Mouse (Mus musculus) hindbrain, postnatal 0 days (tissue): ENCODE measurements around the gene Vwa3b. TPM values are rescaled to one million over a fixed set of nuclear protein-coding genes. Genes with fewer than 3 reads are reported as not detected.

Source experiments
- ATAC-seq: fragments of 200-750 bp; cut with Nextera tagmentation; 2 replicates; pipeline ENCODE4 v1.8.0; 2017; ENCODE audit warnings: mild to moderate bottlenecking, moderate TSS enrichment, moderate library complexity
- DNase-seq: peaks from one replicate; pipeline ENCODE4 v3.0.0-alpha.2; 2015; ENCODE audit warnings: low spot score
- H3K27ac ChIP-seq: fragments of 300-500 bp; sonication (generic); 2 replicates; pipeline ENCODE4 v1.5.1; 2014; ENCODE audit warnings: mild to moderate bottlenecking
- H3K27me3 ChIP-seq: fragments of 300-500 bp; sonication (generic); 2 replicates; pipeline ENCODE4 v1.6.1; 2014; ENCODE audit warnings: low read length, mixed read lengths; ENCODE audit not compliant: insufficient read depth
- H3K36me3 ChIP-seq: fragments of 300-500 bp; sonication (generic); 2 replicates; pipeline ENCODE4 v1.6.1; 2014; ENCODE audit warnings: low read length, mixed read lengths; ENCODE audit not compliant: insufficient read depth
- H3K4me1 ChIP-seq: fragments of 300-500 bp; sonication (generic); 2 replicates; pipeline ENCODE4 v1.6.1; 2014; ENCODE audit warnings: antibody characterized with exemption, low read length, mixed read lengths; ENCODE audit not compliant: insufficient read depth
- H3K4me2 ChIP-seq: fragments of 300-500 bp; sonication (generic); 2 replicates; pipeline ENCODE4 v1.6.1; 2014; ENCODE audit warnings: low read depth, mild to moderate bottlenecking, low read length, moderate library complexity, mixed read lengths
- H3K4me3 ChIP-seq: fragments of 300-500 bp; sonication (generic); 2 replicates; pipeline ENCODE4 v1.5.1; 2014; ENCODE audit warnings: low read length
- H3K9ac ChIP-seq: fragments of 300-500 bp; sonication (generic); replicated peaks from 2 replicates; pipeline ENCODE4 v1.6.1; 2014; ENCODE audit warnings: mild to moderate bottlenecking, low read length, moderate library complexity, mixed read lengths
- H3K9me3 ChIP-seq: fragments of 300-500 bp; sonication (generic); 2 replicates; pipeline ENCODE4 v1.6.1; 2016; ENCODE audit warnings: low read length, mixed read lengths
- CTCF ChIP-seq: IDR thresholded peaks from 2 replicates; pipeline ENCODE4 v1.5.1; 2016; ENCODE audit warnings: antibody characterized with exemption, control low read depth, low read depth
- WGBS: fragments of 180-500 bp; shearing (Covaris S2); extraction: QIAGEN DNeasy Blood & Tissue Kit; methylation state at CpG from one replicate; pipeline ENCODE4 v1.1.7; 2014; 5-methylcytosine and 5-hydroxymethylcytosine counted together
- polyA plus RNA-seq: library from polyadenylated mRNA; unstranded; fragments of >200 nt; fragmentation: Nextera tagmentation; extraction: Ambion mirVana; gene quantifications from 2 replicates; pipeline ENCODE4 v1.2.1, GENCODE M21; 2015
- total RNA-seq: library from RNA; depleted of rRNA; stranded (reverse); fragments of >200 nt; gene quantifications from 2 replicates; pipeline ENCODE4 v1.2.3, GENCODE M21; 2014

Gene Vwa3b
- total and polyA plus RNA-seq, 2 experiments from 2014 or later = 1.5 to 2.9 TPM

DNA sequence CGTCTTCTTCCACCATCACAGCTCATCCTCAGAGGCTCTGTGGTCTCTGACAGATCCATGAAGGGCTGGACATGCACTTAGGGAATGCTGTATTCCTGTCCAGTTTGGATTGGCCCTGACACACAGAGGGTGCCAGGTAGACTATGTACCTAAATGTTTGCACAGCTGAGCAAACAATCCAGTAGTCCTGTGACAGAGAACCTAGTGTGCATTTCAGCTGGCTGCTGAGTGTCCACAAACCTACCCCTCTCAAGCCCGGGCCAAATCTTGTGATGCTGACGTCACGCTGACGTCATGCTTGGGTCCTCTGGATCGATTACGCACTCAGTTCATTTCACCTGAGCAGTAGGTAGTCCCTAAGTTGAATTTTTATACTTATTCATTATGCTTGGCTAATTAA, 14.7 kb downstream of the Vwa3b start:
- no peak for DNase-seq

DNA sequence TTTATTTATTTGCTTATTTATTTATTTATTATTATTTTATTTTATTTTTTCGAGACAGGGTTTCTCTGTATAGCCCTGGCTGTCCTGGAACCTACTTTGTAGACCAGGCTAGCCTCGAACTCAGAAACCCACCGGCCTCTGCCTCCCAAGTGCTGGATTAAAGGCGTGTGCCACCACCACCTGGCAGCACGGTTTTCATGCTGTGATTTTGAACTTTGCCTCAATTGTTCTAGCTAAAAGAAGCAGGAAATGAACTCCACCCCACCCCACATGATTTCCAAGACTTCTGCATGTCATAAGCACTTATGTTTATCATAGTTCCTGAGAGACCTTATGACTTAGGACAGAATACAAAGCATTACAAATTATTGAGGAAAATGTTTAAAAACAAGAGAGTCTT, 15.5 kb downstream of the Vwa3b start:
- Histone ChIP-seq H3K27ac (no peak overlapping the region), H3K36me3 (no peaks in the 10 kb centered on the region), H3K4me2 (no peak overlapping the region), H3K9ac (no peak overlapping the region), H3K4me3 (no peak overlapping the region), H3K9me3 (no peaks in the 10 kb centered on the region), H3K4me1 (no peaks in the 10 kb centered on the region), H3K27me3 (no peaks in the 10 kb centered on the region)
- ATAC-seq (no peak), DNase-seq (no peak)
- WGBS = 82% methylated on average over 5 of the region's 5 CpGs
- no peak for TF ChIP-seq CTCF

More for the DNA sequence above, 14.7 kb downstream of the Vwa3b start:
- Histone ChIP-seq H3K4me1 (no peaks in the 10 kb centered on the region), H3K27me3 (no peaks in the 10 kb centered on the region), H3K9ac (no peak overlapping the region), H3K4me3 (no peak overlapping the region), H3K27ac (no peak overlapping the region), H3K36me3 (no peaks in the 10 kb centered on the region), H3K4me2 (no peak overlapping the region), H3K9me3 (no peaks in the 10 kb centered on the region)
- WGBS = 92% methylated on average over 7 of the region's 7 CpGs
- no peak for TF ChIP-seq CTCF
- ATAC-seq = no peak

DNA sequence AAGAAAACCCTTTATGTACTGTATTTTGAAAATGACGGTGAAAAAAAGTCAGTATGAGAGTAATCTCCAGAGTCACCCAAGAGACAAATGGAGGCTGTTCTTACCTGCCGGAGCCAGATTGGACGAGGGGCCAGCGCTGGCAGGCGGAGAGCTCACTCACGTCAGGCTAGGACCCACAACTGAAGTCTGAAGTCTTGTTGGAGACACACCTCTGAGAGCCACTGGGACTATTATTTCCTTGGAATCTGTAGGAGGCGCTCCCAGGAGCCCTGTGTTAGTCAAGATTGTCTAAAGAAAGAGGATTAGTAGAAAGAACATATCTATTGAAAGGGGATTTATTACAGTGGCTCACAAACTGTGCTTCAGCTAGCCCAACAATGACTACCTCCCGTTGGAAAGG, 16.4 kb downstream of the Vwa3b start:
- H3K27ac ChIP-seq = no peak overlapping the region
- ATAC-seq = no peak
- TF ChIP-seq CTCF = no peak
- H3K4me2 ChIP-seq = no peak overlapping the region
- H3K9me3 ChIP-seq = no peaks in the 10 kb centered on the region
- no peaks in the 10 kb centered on the region for H3K4me1 ChIP-seq
- H3K4me3 ChIP-seq = no peak overlapping the region
- 88% methylated on average over 8 of the region's 8 CpGs for WGBS
- DNase-seq = no peak
- H3K27me3 ChIP-seq = no peaks in the 10 kb centered on the region
- H3K36me3 ChIP-seq = no peaks in the 10 kb centered on the region
- no peak overlapping the region for H3K9ac ChIP-seq

DNA sequence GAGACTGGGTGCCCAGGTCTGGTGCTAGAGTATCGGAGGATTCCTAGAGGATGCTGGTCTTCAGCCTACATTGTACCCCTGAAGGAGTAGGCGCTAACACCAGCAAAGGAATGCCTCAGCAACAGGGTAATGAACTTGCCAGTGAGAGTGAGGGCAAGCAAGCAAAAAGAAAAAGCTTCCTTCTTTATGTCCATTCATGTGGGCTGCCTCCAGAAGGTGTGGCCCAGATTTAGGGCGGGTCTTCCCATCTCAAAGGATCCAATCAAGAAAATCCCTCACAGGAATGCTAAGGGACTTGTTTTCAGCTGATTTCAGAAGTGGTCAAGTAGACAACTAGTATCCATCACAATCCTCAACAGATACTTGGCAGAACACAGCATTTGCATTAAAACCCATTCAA, 16.8 kb downstream of the Vwa3b start:
- no peak for TF ChIP-seq CTCF
- H3K27ac ChIP-seq = no peak overlapping the region
- whole genome bisulfite sequencing = 93% methylated on average over 3 of the region's 3 CpGs
- no peaks in the 10 kb centered on the region for H3K36me3 ChIP-seq
- no peak overlapping the region for H3K4me3 ChIP-seq
- H3K9ac ChIP-seq = no peak overlapping the region
- DNase-seq (no peak), ATAC-seq (no peak)
- no peaks in the 10 kb centered on the region for H3K4me1 ChIP-seq
- H3K27me3 ChIP-seq = no peaks in the 10 kb centered on the region
- H3K9me3 ChIP-seq = no peaks in the 10 kb centered on the region
- no peak overlapping the region for H3K4me2 ChIP-seq

DNA sequence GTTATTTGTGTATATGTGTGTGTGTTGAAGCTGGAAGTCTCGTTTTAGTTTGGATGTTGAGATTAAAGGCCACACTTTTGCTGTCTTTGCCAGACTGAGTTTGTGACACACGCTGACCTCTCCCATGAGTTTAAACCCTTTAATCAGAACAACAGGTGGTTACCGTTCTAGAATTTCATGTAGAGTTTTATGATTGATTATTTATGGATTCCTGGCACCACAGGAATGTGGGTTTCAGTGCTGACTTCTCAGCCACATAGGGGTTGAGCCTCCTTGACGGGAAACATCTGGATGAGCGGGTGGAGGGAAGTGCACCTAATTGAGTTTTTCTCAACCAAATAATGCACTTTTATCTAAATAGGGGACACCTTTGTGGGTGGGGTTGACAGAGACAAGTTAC, 19.1 kb downstream of the Vwa3b start:
- no peak overlapping the region for H3K4me2 ChIP-seq
- H3K27me3 ChIP-seq = no peaks in the 10 kb centered on the region
- no peaks in the 10 kb centered on the region for H3K36me3 ChIP-seq
- H3K27ac ChIP-seq = no peak overlapping the region
- no peak for ATAC-seq
- H3K4me3 ChIP-seq = no peak overlapping the region
- H3K9me3 ChIP-seq = no peaks in the 10 kb centered on the region
- DNase-seq = no peak
- H3K4me1 ChIP-seq = no peaks in the 10 kb centered on the region
- WGBS = 74% methylated on average over 5 of the region's 5 CpGs
- TF ChIP-seq CTCF = no peak
- H3K9ac ChIP-seq = no peak overlapping the region

DNA sequence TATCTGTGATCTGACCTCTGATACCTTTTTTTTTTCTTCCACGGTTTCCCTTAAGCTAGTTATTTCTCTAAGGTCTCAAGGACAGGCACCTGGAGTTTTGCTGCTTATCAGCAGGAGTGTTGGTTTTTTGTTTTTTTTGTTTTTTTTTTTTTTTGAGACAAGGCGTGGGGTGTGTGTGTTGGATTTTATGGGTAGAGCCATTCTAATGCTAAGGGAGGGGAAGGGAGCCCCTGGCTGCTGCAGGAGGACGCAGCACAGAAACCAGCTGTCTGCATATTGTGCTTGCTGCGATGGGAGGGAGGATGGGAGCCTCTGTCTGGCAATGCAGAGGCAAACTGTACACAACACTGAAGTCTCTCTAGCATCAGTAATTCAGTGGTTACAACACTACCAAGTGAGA, 22.8 kb downstream of the Vwa3b start:
- Histone ChIP-seq H3K9ac (no peak overlapping the region), H3K4me2 (no peak overlapping the region), H3K9me3 (0 out of 2 replicates have a peak, but pooled peaks cover 5% of the 10 kb centered on the region), H3K27ac (no peak overlapping the region), H3K4me1 (no peaks in the 10 kb centered on the region), H3K36me3 (no peaks in the 10 kb centered on the region), H3K27me3 (no peaks in the 10 kb centered on the region), H3K4me3 (no peak overlapping the region)
- TF ChIP-seq CTCF = no peak
- WGBS = 56% methylated on average over 4 of the region's 4 CpGs
- no peak for DNase-seq
- no peak for ATAC-seq

DNA sequence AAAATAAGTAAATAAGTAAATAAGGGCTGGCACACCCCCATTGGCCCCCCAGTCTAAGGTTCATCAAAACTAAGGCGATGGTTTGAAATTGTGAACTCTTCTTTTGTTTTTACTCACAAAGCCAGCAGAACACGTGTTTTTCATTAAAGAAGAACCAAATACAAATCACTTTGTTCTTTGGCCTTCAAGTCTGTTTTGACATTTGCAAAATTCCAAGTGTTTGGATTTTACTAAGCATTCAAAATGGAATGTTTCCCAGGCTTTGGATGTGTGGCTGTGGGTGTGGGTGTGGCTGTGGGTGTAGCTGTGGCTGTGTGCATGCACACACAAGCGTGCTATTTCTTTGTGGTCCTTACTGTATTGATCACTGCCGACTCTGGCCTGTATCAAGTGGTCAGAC, 27.3 kb downstream of the Vwa3b start:
- no peaks in the 10 kb centered on the region for H3K36me3 ChIP-seq
- DNase-seq (no peak), ATAC-seq (no peak)
- H3K9ac ChIP-seq = no peak overlapping the region
- 79% methylated on average over 4 of the region's 4 CpGs for WGBS
- H3K4me2 ChIP-seq = no peak overlapping the region
- no peaks in the 10 kb centered on the region for H3K4me1 ChIP-seq
- H3K27me3 ChIP-seq = no peaks in the 10 kb centered on the region
- H3K27ac ChIP-seq = no peak overlapping the region
- H3K4me3 ChIP-seq = no peak overlapping the region
- TF ChIP-seq CTCF = no peak
- H3K9me3 ChIP-seq = 0 out of 2 replicates have a peak, but pooled peaks cover 5% of the 10 kb centered on the region
